Mouse (Mus musculus): ENCODE results near the gene Olfr1226. TPM values are rescaled to one million over a fixed set of nuclear protein-coding genes. Genes with fewer than 3 reads are reported as not detected.

Gene Olfr1226
- not detected for total RNA-seq (2023)

GRCm38 (mm10) chr2:89199948-89200347 is at the start of gene Olfr1226:
Gene Olfr1226, minus strand, starts transcription at chr2:89200048.

DNA sequence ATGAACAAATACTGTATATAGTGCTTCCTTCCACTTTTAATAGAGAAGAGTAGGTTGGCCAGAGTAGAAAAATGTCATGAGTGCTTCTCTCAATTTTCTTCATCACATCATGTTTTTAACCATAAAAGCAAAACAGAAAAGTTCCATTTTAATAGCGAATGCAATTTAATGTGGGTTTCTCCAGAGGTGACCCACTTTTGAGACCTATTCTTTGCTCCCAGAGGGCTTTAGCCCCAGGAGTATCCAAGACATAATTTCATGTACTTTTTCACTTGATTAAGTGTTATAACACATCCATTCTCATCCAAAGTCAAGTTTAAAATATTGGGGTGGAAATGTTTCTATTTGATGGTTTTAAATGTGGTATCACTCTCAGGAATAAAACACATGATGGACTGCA is 25.3 kb downstream of the Olfr1226 start, which contains the start of gene Olfr1225:
Gene Olfr1225, minus strand, starts transcription at position 101 of the 400 bp plus-strand sequence.

GRCm38 (mm10) chr2:89163991-89164390 is 35.9 kb downstream of the Olfr1226 start, which contains the start of gene Olfr1224-ps1:
Gene Olfr1224-ps1, minus strand, starts transcription at chr2:89164091.

DNA sequence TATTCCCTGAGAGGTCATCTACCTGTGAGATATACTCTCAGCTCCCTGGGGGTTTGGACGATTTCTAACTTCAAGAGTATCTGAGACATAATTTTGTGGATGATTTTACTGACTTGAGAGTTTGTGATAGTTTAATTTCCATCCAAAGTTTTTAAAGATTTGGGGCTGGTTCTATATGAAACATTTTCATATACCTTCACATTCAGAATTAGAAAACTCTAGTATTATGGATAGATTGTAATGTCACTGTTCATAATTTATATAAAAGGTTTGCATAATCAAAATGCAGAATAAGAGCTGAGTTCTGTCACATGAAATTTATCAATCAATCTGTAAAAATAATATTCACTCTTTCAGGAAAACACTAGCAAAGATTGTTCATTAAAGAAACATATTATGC is 48.4 kb downstream of the Olfr1226 start, which contains the start of gene Olfr1223:
Gene Olfr1223, minus strand, starts transcription at position 101 of the 400 bp plus-strand sequence.

Other genes with a start within 250 kb of the Olfr1226 start
- gene Olfr1212, start 246.1 kb downstream of the Olfr1226 start, total RNA-seq (2023), result not detected
- gene Gm13762, start 219.8 kb downstream of the Olfr1226 start, total RNA-seq (2023), result not detected
- not detected for gene Olfr1214, start 207.4 kb downstream of the Olfr1226 start, total RNA-seq (2023)
- gene Olfr1215, start 193.1 kb downstream of the Olfr1226 start, total RNA-seq (2023), result not detected
- gene Olfr1216, start 181.7 kb downstream of the Olfr1226 start, total RNA-seq (2023), result not detected
- not detected for gene Olfr1217, start 168.0 kb downstream of the Olfr1226 start, total RNA-seq (2023)
- not detected for gene Olfr1218, start 138.9 kb downstream of the Olfr1226 start, total RNA-seq (2023)
- gene Olfr1219, start 116.5 kb downstream of the Olfr1226 start, total RNA-seq (2023), result not detected
- not detected for gene Olfr1220, start 93.2 kb downstream of the Olfr1226 start, total RNA-seq (2023)
- gene Olfr1221, start 82.8 kb downstream of the Olfr1226 start, total RNA-seq (2023), result not detected
- gene Olfr1222, start 67.0 kb downstream of the Olfr1226 start, total RNA-seq (2023), result not detected
- not detected for gene Olfr1223, start 48.5 kb downstream of the Olfr1226 start, total RNA-seq (2023)
- gene Olfr1224-ps1, start 36.0 kb downstream of the Olfr1226 start, total RNA-seq (2023), result not detected
- not detected for gene Olfr1225, start 25.4 kb downstream of the Olfr1226 start, total RNA-seq (2023)
- not detected for gene Olfr1228, start 54.0 kb upstream of the Olfr1226 start, total RNA-seq (2023)
- gene Olfr1229, start 88.0 kb upstream of the Olfr1226 start, total RNA-seq (2023), result not detected
- gene Olfr1230, start 97.2 kb upstream of the Olfr1226 start, total RNA-seq (2023), result not detected
- not detected for gene Olfr1231, start 107.0 kb upstream of the Olfr1226 start, total RNA-seq (2023)
- not detected for gene Olfr1232, start 129.6 kb upstream of the Olfr1226 start, total RNA-seq (2023)
- gene Olfr1233, start 142.3 kb upstream of the Olfr1226 start, total RNA-seq (2023), result not detected
- gene Olfr1234, start 164.8 kb upstream of the Olfr1226 start, total RNA-seq (2023), result not detected
- not detected for gene Olfr1238, start 209.6 kb upstream of the Olfr1226 start, total RNA-seq (2023)
- gene Olfr1239, start 220.4 kb upstream of the Olfr1226 start, total RNA-seq (2023), result not detected
- not detected for gene Olfr1240, start 243.0 kb upstream of the Olfr1226 start, total RNA-seq (2023)